Mouse (Mus musculus): Measurements from ENCODE around the gene Tnfaip2.
A peak's percentile ranks its signal among the peaks of the same experiment; 100 is the strongest.

The Tnfaip2 gene

DNA sequence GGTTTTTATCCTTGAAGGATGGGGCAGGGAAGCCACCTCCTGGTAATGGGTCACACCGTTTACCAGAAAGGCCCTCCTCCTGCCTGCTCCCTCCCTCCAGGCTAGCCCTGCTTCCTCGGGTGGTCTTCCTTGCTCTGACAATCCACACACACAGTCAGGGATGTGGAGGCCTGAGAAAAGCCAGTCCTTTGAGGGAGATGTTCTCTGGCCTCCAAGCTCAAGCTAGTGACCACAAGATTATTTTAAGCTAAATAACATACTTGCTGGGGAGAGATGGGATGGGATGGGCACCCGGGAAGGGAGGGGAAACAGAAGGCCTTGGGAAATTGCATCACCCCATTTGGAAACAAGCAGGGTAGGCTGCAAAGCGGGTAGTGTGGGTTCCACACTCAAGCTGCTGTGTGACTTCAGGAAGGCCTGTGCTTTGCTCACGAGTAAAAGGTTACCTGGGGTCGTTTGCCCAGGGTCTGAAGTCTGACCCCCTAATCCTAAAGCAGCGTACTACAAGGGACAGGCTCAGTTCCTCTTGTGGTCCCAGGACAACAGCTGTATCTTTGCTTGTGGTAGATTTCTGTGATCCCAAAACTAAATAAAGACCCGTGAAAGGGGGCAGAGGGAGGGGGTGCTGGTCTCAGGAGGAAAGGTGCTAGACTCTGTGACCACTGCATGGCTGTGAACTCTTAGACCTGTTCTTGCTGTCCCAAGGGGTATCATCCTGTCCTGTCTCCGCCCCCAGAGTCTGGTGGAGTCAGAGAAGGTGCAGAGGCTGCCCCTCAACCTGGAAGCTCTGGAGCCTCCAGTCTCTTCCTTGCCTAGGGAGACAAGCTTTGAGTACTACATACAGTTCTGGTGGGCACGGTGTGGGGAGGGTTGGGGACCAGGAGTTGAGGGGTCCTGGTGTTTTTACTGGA, 1.9 kb downstream of the Tnfaip2 start:
- DNase-seq (ENCODE audit: extremely low read depth, low read depth), result no peak

DNA sequence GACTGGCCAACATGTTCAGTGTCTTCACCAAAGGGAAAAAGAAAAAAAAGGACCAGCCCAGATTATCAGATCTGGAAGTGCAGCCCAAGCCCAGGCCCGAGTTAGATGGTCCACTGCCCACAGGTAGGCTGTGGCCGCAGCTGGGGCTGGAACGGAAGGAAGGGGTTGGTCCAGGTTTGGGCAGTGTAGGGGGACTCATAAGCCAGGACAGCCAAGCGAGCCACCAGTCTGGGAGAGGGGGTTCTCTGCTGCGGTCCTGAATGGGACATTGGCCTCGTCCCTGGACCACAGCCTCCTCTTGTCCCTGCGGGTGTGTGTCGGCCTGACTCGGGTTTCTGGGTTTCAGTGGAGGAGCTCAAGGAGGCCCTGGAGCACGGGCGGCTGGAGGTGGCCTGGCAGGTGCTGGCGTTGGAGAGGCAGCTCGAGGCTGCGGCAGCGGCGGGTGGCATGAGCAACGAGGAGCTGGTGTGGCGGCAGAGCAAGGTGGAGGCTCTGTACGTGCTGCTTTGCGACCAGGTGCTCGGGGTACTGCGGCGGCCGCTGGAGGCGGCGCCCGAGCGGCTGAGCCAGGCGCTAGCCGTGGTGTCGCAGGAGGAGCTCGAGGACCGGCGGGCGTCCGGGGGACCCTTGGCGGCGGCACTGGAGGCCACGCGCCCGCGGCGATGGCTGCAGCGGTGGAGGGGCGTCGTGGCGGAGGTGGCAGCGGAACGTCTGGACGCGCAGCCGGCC, 3.1 kb downstream of the Tnfaip2 start:
- DNase-seq (ENCODE audit: extremely low read depth, low read depth), result no peak

DNA sequence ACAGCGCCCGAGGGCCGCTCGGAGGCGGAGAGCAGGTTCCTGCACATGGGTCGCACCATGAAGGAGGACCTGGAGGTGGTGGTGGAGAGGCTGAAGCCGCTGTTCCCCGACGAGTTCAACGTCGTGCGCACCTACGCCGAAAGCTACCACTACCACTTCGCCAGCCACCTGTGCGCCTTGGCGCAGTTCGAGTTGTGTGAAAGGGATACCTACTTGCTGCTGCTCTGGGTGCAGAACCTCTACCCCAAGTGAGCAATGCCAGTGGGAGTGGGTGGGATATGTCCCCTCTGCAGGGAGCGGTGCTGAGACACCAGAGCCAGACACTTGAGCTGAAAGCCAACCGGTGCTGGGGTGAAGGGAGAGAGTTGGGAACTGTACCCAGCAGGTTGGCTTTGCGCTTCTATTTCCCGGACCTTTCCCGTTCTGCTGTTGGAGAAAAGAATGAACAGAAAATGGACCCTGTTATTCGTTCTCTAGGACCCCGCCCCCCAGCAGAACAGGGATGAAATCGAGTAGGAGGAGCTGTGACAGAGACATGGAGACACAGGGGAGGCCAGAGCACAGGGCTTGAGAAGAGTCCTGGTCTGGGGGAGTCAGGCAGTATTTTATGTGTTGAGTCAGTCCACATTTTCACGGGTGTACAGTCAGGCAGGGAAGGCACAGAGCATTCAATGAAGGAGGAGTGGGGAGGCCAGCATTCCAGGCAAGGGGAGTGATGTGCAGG, 3.8 kb downstream of the Tnfaip2 start:
- DNase-seq (ENCODE audit: extremely low read depth, low read depth), result no peak

DNA sequence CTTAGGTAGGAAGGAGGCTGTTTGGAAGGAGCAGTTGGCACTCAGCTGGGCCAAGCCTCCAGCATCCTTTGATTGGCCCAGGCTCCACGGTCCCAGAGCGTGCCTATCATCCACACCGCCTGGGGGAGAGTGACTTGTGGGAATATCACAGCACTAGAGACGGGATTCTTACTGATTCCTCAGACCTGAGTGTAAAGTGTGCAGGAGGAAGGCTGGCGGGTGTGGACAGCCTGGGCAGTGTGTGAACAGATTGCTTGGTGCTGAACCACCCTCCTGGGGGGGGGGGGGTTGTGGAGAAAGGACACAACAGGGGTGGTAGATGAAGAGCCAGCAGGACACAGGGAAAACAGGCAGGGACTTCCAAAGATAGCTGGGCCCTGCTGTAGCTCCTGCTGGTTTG, 4.5 kb downstream of the Tnfaip2 start:
- DNase-seq (ENCODE audit: extremely low read depth, low read depth), result no peak

DNA sequence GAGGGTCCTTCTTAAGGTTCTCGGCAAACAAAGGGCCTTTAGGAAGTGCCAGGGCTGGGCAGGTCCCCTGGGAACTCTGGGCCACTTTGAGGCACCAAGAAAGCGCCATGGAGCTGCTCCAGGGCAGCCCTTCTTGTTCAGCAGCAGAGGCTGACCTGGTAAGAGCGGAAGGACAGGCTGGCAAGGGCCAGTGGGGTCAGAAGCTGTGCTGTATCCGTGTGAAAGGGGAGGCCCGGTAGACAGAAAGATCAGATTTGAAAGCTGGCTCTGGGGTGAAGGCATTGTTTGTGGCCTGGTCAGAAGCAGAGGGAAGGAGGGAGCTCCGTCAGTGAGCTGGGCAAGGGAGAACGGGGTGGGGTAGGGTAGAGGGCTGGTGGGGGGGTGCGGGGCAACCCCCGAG, 5.1 kb downstream of the Tnfaip2 start:
- DNase-seq (ENCODE audit: extremely low read depth, low read depth), result no peak

DNA sequence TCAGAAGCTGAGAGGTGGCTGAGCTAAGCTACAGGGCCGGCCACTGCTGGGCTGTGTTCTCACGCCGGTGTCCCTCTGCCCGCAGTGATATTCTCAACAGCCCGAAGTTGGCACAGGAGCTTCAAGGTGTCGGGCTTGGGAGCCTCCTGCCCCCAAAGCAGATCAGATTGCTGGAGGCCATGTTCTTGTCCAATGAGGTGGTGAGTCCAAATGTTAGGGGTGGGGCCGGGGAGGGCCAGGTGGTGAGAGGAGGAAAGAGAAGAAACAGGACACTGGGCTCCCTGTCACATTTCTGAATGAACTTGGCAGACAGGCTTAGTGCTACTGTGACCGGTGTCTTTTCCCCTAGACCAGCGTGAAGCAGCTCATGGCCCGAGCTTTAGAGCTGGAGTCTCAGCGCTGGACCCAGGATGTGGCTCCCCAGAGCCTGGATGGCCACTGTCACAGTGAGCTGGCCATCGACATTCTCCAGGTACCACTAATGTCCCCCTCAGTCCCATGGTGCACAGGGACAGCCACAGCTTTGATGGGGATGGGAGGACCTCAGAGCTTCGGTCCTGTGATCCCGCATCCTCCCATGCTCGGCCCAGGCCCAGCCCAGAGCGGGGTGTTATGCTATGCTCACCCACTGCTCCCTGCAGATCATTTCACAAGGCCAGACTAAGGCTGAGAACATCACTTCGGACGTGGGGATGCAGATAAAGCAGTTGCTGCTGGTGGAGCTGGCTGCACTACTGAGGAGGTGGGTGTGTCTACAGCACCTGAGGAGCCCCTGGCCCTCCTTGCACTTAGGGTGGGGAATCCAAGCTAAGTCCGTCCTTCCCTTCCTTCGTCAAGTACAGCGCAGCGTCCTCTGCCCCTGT, 5.9 kb downstream of the Tnfaip2 start:
- DNase-seq (ENCODE audit: extremely low read depth, low read depth), result no peak

DNA sequence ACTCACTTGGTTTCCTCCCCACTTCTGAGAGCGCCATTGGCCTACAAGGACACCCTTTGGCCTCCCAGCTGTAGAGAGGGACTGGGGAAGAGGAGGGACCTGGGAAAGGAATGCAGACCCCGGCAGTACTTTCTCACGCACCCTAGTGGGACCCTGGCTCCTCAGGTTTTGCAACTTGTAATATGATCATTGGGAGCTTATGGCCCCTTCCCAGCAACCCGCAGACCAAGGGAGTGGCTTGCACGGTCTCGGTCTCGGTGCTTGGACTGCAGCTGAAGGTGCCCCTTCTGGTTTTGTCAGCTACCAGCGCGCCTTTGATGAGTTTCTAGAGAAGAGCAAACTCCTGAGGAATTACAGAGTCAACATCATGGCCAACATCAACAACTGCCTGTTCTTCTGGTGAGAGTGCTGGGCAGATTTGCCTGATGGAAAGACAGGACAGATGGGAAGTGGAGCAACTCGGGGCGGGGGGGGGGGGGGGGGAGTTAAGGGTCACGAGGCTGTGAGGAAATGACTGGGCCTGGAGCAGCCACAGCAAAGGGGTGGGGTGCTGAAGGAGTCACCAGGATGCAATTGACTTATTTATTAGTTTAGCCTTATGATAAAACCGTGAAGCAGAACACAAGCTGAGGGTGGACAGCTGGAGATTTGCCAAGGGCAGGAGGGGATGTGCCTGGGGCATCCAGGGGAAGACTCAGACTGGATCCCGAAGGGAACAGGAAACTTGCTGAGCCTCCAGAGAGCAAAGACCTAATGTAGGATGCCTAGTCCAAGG, 6.8 kb downstream of the Tnfaip2 start:
- no peak for DNase-seq (ENCODE audit: extremely low read depth, low read depth)

DNA sequence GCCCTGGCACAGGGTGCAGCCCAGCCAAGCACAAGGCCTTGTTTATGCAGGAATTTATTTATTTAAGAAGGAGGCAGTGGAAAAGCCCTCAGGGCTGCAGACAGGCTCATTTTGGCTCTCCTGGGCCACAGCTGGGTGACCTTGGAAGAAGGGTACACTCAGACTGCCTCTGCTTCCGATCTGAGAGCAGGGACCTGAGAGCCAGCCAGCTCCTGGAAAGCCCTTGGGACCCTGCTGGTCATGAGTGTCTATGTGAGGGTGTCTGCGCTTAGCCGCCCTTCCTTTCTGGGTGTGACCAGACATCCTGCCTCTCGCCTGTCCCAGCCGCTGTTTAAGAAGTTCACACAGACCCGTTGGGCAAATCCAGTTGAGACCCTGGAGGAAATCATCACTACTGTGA, 8.1 kb downstream of the Tnfaip2 start:
- DNase-seq (ENCODE audit: extremely low read depth, low read depth), result no peak

DNA sequence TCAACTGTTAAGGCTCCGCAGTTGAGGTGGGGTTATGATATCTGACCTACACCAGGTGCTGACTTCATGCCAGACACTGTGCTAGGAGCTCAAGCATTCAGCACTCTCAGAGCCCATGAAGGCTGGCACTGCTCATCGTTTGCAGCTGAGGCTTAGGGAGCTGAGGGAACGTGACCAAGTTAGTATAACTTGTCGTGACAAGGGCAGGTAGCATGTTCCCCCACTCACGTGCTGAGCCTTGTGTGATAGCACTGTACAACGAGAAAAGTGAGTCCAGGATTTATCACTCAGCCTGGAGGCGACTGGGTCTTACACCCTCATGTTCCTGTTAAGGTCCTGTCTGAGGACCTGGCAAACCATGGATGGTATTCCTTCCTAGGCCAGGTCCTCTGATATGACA, 9.3 kb downstream of the Tnfaip2 start:
- DNase-seq (ENCODE audit: extremely low read depth, low read depth), result no peak

DNA sequence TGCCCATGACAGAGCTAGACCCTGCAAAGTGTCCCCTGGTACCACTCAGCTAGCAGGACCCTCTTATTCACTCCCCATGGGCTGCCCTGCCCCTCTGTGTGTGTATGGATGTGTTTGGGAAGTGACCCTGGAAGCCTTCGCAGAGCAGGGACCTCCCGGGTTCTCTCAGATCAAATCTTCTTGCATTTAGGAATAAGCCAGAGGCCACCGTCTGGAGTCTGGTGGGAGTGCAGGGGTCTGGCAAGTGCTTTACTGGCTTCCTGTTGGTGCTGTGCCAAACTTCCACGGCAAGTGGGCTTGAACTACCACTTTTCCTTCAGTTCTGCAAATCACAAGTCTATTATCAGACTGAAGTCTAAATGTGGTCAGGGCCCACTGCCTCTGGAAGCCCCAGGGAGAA, 11.8 kb downstream of the Tnfaip2 start:
- no peak for DNase-seq (ENCODE audit: extremely low read depth, low read depth)

DNA sequence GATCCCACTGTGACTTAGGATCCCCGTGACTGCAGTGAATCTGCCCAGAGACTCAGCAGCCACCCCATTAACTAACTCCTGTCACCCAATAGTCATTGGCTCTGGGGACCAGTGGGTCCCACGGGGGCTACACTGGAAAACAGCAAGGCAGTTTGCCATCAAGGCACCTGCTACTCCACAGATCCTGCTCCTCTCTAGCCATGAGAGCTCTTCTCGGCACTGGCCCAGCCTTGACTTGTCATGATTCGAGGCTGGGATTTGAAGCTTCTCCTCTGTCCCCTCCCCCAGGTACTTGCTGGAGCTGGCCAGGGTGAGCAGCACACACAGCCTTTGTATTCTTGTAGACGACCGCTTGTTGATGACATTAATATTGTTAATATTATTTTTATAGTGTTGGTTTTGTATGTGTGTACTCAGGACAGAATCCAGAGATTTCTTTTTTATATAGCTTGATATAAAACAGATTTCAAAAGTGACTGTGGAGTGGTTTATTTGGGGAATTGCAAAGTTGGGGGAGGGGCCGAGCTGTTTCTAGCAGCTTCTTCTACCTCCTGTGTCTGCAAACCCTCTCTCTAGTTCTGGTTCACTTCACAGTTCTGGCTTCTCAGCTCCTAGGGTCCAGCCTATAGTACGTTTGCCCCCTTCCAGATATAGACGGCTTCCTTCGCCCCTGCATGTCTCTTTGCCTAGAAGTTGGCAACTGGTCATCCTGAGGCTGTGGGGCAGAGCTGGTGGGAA, 12.4 kb downstream of the Tnfaip2 start:
- DNase-seq (ENCODE audit: extremely low read depth, low read depth), result no peak

DNA sequence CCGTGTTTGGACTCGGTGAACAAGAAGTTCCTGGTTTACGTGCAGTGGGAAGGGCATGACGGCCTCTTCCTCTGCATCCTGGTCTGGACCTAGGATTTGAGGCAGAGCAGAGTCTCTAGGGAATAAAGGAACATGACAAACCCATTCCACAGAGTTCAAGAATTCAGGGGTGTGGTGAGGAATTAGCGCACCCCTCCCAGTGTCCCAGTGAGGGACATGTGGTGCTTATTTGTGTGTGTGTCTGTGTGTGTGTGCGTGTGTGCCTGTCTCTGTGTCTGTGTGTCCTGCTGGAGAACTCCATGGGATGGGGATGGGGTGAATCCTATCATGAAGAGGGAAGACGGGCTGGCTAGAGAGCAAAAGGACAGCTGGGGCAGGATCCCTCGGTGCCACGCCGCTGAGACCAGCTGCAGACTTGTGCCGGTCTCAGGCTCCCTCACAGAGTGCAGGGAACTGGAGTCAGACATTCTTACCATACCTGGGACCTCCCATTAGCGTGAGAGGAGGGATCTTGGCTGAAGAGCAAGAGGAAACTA, 13.1 kb downstream of the Tnfaip2 start:
- DNase-seq (ENCODE audit: extremely low read depth, low read depth), result no peak

DNA sequence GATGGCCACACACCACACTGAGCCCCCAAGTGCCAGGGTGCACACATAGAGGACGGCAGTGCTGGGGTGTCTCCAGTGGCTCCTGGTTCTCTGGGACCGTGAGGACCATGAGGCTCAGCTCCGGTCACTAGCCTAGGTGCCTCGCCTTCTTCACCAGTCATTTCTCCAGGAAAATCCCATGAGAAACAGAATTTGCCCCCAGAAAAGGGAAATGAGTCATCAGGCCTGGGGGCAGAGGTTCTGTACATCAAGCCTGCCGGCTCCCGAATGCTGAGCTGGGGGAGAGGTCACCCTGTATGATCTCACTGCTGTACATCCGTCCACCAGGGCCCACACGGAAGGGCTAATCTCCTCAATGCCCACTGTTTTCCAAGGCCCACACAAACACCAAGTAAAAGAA, 13.6 kb downstream of the Tnfaip2 start:
- no peak for DNase-seq (ENCODE audit: extremely low read depth, low read depth)

DNA sequence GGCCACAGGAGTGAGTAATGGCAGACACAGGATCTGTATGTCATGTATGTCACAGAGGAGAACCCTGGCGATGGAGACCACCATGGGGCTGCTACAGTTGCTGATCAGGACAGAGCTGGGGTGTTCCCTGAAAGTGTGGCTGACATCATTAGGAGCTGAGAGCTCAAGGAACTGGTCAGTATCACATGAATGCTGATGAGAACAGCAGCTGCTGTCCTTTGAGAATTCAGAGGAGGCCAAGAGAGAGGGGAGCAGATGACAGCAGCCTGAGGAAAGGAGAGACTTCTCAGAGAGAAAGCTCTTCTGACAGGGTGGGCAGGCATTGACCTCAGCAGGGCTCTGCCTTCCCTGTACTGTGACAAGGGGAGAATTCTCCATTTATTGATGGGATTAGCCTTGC, 15.5 kb downstream of the Tnfaip2 start:
- DNase-seq (ENCODE audit: extremely low read depth, low read depth), result no peak

DNA sequence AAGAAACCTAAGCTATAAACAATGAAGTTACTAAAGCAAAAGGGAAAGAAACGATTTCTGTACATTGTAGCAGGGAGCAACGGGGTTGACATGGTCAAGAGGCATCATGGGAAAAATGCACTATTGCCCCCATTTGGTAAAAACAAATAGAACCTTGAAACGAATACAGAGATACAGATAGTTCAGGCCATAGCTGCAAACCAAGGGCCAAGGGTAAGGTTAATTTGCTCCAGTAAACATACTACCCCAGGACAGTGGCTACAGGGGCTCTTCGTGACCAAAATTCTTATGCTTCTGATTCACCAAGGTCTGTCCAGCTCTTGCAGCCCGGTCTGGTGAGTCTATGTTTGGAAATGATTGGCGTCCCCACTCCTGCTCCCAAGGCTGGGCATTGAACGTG, 21.3 kb downstream of the Tnfaip2 start:
- no peak for DNase-seq (ENCODE audit: extremely low read depth, low read depth)

DNA sequence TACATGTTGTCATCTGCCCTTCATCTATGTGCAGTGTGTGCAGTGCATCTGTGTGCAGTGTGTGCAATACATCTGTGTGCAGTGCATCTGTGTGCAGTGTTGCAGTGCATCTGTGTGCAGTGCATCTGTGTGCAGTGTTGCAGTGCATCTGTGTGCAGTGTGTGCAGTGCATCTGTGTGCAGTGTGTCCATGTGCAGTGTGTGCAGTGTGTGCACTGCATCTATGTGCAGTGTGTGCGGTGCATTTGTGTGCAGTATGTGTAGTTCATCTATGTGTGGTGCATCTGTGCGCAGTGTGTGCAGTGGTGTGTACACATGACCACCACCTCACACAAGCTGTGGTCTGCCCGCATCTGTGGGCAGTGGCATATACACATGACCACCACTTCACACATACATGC, 24.1 kb downstream of the Tnfaip2 start:
- no peak for DNase-seq (ENCODE audit: extremely low read depth, low read depth)

DNA sequence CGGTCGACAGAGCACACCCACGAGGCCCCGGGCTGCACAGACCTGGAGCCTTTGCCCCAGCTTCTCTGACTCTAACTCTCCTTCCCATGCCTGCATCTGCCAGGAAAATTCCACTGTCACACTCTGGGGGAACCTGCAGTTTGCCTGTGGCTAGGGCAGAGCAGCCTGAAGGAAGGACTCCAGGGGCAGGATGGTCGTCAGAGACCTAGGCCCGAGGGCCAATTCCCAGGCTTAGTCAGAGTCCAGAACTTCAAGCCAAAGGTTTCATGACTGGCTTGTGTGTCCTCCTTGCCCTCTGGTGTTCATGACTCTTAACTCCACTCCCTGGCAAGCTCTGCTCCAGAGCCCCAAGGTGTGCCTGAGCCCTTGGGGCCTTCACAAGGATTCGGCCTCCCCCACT, 25.9 kb downstream of the Tnfaip2 start:
- no peak for DNase-seq (ENCODE audit: extremely low read depth, low read depth)

DNA sequence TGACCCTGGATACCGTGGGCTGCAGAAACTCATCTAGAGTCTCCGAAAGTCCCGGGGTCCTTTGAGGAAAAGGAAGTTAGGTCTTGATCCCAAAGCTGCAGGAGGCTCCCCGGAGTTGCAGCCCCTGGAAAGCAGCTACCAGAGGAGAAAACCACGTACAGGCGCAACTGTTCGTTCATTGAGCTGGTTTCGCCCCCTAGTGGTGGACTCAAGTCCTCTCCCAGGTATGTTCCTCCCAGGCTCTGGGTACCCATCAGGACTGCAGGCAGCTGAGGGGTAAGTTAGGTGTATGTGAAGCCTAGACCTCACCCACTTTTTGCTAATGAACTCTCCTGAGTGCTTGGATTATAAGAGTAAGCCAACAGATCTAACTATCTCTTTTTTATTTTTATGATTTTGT, 27.2 kb downstream of the Tnfaip2 start:
- DNase-seq (ENCODE audit: extremely low read depth, low read depth), result peak; percentile 45

DNA sequence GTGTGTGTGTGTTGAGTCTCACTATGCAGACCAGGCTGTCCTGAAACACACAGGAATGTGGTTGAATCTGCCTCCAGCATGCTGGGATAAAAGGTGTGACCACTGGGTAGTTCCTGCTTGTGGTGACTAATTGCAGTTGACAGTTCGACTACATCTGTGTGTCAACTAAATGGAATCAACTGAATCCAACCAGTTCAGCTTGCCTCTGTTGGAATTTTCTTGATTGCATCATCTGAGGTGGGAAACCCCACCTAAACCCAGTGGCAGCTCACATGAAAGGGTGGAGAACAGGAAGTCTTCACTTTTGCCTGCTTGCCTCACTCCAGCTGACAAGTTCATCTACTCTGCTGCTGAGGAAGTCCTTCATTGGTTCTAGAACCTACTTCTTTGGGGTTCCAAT, 28.9 kb downstream of the Tnfaip2 start:
- DNase-seq (ENCODE audit: extremely low read depth, low read depth), result no peak
